Mouse (Mus musculus) erythroblast, embryonic 14.5 days (primary cell): ENCODE measurements around the gene Gm13287. TPM values are rescaled to one million over a fixed set of nuclear protein-coding genes. Genes with fewer than 3 reads are reported as not detected.
"Not testable (repeated sequence)": the region's sequence is repeated elsewhere in the genome, so short reads cannot be mapped to it uniquely, and the experiment has no call there.

ENCODE experiments used
- H3K27me3 ChIP-seq: 2 replicates; pipeline ENCODE4 v1.6.1; 2012; ENCODE audit warnings: inconsistent platforms; ENCODE audit not compliant: control insufficient read depth
- H3K36me3 ChIP-seq: 2 replicates; pipeline ENCODE4 v1.6.1; 2012; ENCODE audit warnings: mild to moderate bottlenecking, inconsistent platforms; ENCODE audit not compliant: control insufficient read depth
- H3K4me1 ChIP-seq: 2 replicates; pipeline ENCODE4 v1.6.1; 2012; ENCODE audit warnings: inconsistent platforms; ENCODE audit not compliant: control insufficient read depth
- H3K4me3 ChIP-seq: replicated peaks from 2 replicates; pipeline ENCODE3; 2012; ENCODE audit warnings: moderate library complexity, mild to moderate bottlenecking, inconsistent platforms
- H3K9me3 ChIP-seq: 2 replicates; pipeline ENCODE4 v1.6.1; 2012; ENCODE audit warnings: low read length, inconsistent platforms, mixed read lengths; ENCODE audit not compliant: control insufficient read depth
- polyA plus RNA-seq: library from polyadenylated mRNA; stranded (reverse); fragments of >175 nt; gene quantifications from 2 replicates; pipeline ENCODE4 v1.2.3, GENCODE M21; 2012

Gene Gm13287
- not detected in 2 replicates for polyA plus RNA-seq

- not testable (repeated sequence) for H3K27me3 ChIP-seq, H3K4me3 ChIP-seq, H3K4me1 ChIP-seq, H3K9me3 ChIP-seq, H3K36me3 ChIP-seq
Observed at GRCm38 (mm10) chr4:88802954-88803353, at the start of gene Gm13287. Gene Gm13287, plus strand, starts transcription at chr4:88803254.

GRCm38 (mm10) chr4:88754818-88755340 is 48.2 kb upstream of the Gm13287 start, which contains the start of gene Gm13271:
Gene Gm13271, plus strand, starts transcription at chr4:88754868.
- not testable (repeated sequence) for H3K36me3 ChIP-seq, H3K4me1 ChIP-seq, H3K4me3 ChIP-seq, H3K9me3 ChIP-seq
- H3K27me3 ChIP-seq, result peaks cover 16% of the 10 kb centered on the region

GRCm38 (mm10) chr4:88756581-88757513 is 46.2 kb upstream of the Gm13287 start:
- peaks cover 16% of the 10 kb centered on the region for H3K27me3 ChIP-seq
- not testable (repeated sequence) for H3K4me3 ChIP-seq, H3K36me3 ChIP-seq, H3K9me3 ChIP-seq, H3K4me1 ChIP-seq

GRCm38 (mm10) chr4:88757628-88758031 is 45.4 kb upstream of the Gm13287 start:
- not testable (repeated sequence) for H3K9me3 ChIP-seq, H3K4me3 ChIP-seq, H3K36me3 ChIP-seq, H3K4me1 ChIP-seq
- peaks cover 16% of the 10 kb centered on the region for H3K27me3 ChIP-seq

- not testable (repeated sequence) for H3K4me1 ChIP-seq, H3K36me3 ChIP-seq, H3K4me3 ChIP-seq, H3K9me3 ChIP-seq
- peaks cover 16% of the 10 kb centered on the region for H3K27me3 ChIP-seq
Observed at GRCm38 (mm10) chr4:88758751-88759150, 44.3 kb upstream of the Gm13287 start.

DNA sequence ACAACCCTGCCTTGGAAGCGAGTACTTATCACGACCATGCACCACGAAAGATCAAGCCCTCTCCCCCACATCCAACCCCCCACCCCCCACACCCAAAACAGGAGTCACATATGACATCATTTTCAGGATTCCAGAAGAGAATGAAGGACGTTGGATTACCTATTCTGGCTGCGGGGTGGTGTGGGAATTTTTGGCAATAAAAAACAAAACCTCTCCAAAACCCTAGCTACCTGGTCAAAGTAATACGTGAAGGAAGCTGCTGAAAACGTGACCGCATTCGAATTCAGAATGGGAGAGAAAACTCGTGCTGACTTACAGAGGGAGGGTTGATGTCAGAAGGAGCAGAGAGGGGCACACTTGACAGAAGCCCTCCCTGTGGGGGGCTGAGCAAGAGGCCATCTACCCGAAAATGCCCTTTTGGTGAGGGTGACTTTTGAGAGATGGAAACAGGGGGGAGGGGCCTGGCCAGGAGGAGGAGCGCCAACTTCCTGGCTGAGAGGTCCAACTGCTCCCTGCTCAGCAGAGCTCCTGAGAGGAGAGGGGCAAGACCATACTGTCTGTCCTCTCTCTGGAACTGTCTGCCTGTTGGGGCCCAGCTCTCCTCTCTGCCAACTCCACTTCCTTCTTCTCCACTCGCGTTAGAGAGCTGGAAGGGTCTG is 43.3 kb upstream of the Gm13287 start, which contains the start of gene Gm13283:
Gene Gm13283, plus strand, starts transcription at position 510 of the 659 bp plus-strand sequence.
- H3K4me1 ChIP-seq, H3K9me3 ChIP-seq, H3K36me3 ChIP-seq, H3K4me3 ChIP-seq: not testable (repeated sequence)
- H3K27me3 ChIP-seq, result peaks cover 16% of the 10 kb centered on the region

- not testable (repeated sequence) for H3K4me1 ChIP-seq, H3K4me3 ChIP-seq, H3K36me3 ChIP-seq, H3K9me3 ChIP-seq
- peaks cover 13% of the 10 kb centered on the region for H3K27me3 ChIP-seq
Observed at GRCm38 (mm10) chr4:88760431-88760830, 42.6 kb upstream of the Gm13287 start.

GRCm38 (mm10) chr4:88761776-88762175 is 41.3 kb upstream of the Gm13287 start:
- not testable (repeated sequence) for H3K9me3 ChIP-seq

GRCm38 (mm10) chr4:88762341-88762740 is 40.7 kb upstream of the Gm13287 start:
- not testable (repeated sequence) for H3K27me3 ChIP-seq, H3K36me3 ChIP-seq, H3K4me1 ChIP-seq, H3K4me3 ChIP-seq, H3K9me3 ChIP-seq

More at GRCm38 (mm10) chr4:88761776-88762175, 41.3 kb upstream of the Gm13287 start:
- H3K27me3 ChIP-seq, H3K4me1 ChIP-seq, H3K4me3 ChIP-seq, H3K36me3 ChIP-seq: not testable (repeated sequence)

- H3K36me3 ChIP-seq, H3K4me3 ChIP-seq, H3K4me1 ChIP-seq, H3K9me3 ChIP-seq, H3K27me3 ChIP-seq: not testable (repeated sequence)
Observed at GRCm38 (mm10) chr4:88763384-88764018, 39.6 kb upstream of the Gm13287 start.

DNA sequence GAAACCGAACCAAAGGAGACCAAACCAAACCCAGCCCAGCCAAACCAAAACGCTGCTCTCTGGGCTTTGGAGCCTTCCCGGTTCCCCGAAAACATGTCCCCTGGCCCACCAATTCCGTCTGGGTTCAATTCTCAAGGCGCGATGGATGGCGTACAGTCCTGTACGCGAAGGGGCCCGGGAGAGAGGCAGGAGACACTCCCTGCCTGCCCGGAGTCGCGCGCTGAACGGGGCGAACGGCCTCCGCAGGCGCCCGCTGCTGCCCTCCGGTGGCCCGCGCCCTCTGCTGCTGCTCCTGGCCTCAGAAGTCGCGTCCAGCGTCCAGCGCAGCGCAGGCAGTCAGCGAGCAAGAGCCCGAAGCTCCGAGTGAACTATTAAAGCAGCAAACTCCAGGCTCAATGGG is 29.5 kb upstream of the Gm13287 start, which contains the start of gene Gm13290:
Gene Gm13290, plus strand, starts transcription at position 301 of the 400 bp plus-strand sequence.
- not testable (repeated sequence) for H3K36me3 ChIP-seq, H3K4me3 ChIP-seq, H3K4me1 ChIP-seq, H3K9me3 ChIP-seq, H3K27me3 ChIP-seq

DNA sequence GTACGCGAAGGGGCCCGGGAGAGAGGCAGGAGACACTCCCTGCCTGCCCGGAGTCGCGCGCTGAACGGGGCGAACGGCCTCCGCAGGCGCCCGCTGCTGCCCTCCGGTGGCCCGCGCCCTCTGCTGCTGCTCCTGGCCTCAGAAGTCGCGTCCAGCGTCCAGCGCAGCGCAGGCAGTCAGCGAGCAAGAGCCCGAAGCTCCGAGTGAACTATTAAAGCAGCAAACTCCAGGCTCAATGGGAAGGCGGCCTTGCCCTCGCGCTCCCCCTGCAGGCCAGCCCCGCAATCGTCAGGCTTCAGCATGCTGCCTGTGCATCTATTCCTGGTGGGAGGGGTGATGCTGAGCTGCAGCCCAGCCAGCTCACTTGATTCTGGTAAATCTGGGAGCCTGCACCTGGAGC is 26.4 kb upstream of the Gm13287 start, which contains the start of gene Gm13289:
Gene Gm13289, plus strand, starts transcription at position 301 of the 400 bp plus-strand sequence.
- H3K36me3 ChIP-seq, H3K9me3 ChIP-seq, H3K27me3 ChIP-seq, H3K4me1 ChIP-seq, H3K4me3 ChIP-seq: not testable (repeated sequence)

- H3K4me1 ChIP-seq, H3K9me3 ChIP-seq, H3K27me3 ChIP-seq, H3K36me3 ChIP-seq, H3K4me3 ChIP-seq: not testable (repeated sequence)
Observed at GRCm38 (mm10) chr4:88779550-88779949, 23.5 kb upstream of the Gm13287 start, which contains the start of gene Gm13272. Gene Gm13272, plus strand, starts transcription at chr4:88779850.

GRCm38 (mm10) chr4:88780320-88780719 is 22.7 kb upstream of the Gm13287 start:
- not testable (repeated sequence) for H3K4me1 ChIP-seq, H3K27me3 ChIP-seq, H3K4me3 ChIP-seq, H3K36me3 ChIP-seq, H3K9me3 ChIP-seq
